Mouse (Mus musculus) myocyte (in vitro differentiated cells): ENCODE data around the gene Cd19. TPM values are rescaled to one million over a fixed set of nuclear protein-coding genes. Genes with fewer than 3 reads are reported as not detected.

Experiments
- H3K27me3 ChIP-seq: one replicate; pipeline ENCODE4 v1.6.1; 2011; ENCODE audit not compliant: control insufficient read depth, insufficient read depth, insufficient read length
- H3K36me3 ChIP-seq: one replicate; pipeline ENCODE4 v1.6.1; 2011; ENCODE audit not compliant: control insufficient read depth, insufficient read depth
- H3K4me2 ChIP-seq: one replicate; pipeline ENCODE4 v1.6.1; 2011; ENCODE audit warnings: low read depth, control low read depth
- H3K4me3 ChIP-seq: one replicate; pipeline ENCODE4 v1.5.1; 2011; ENCODE audit warnings: mild to moderate bottlenecking, control low read depth, moderate library complexity
- H3K79me2 ChIP-seq: one replicate; pipeline ENCODE4 v1.6.1; 2011; ENCODE audit not compliant: control insufficient read depth, insufficient read depth
- H3ac ChIP-seq: one replicate; pipeline ENCODE4 v1.6.1; 2011; ENCODE audit not compliant: control insufficient read depth, insufficient read length
- CEBPB ChIP-seq: IDR thresholded peaks from 2 replicates; pipeline ENCODE4 v1.6.1; 2011; ENCODE audit warnings: mild to moderate bottlenecking, moderate library complexity; ENCODE audit not compliant: poor library complexity, insufficient read depth, severe bottlenecking
- E2F4 ChIP-seq: IDR thresholded peaks from one replicate; pipeline ENCODE4 v1.6.1; 2011; ENCODE audit warnings: mild to moderate bottlenecking, control low read depth, moderate library complexity; ENCODE audit not compliant: insufficient read depth
- MAX ChIP-seq: IDR thresholded peaks from one replicate; pipeline ENCODE4 v1.6.1; 2011; ENCODE audit warnings: low read depth, mild to moderate bottlenecking, control low read depth
- MYOD1 ChIP-seq, 3 experiments: IDR thresholded peaks; one replicate each; pipeline ENCODE4 v1.6.1; 2011; ENCODE audit warnings: control low read depth in 2 of 3, low read depth in 2 of 3, mild to moderate bottlenecking in 2 of 3, moderate library complexity in 1 of 3; ENCODE audit not compliant: insufficient read length in 2 of 3, control insufficient read depth in 1 of 3
- MYOG ChIP-seq, 3 experiments: IDR thresholded peaks; one replicate each; pipeline ENCODE4 v1.6.1; 2011; ENCODE audit warnings: control low read depth in 2 of 3, low read depth in 2 of 3, mild to moderate bottlenecking in 2 of 3; ENCODE audit not compliant: insufficient read length in 2 of 3, control insufficient read depth in 1 of 3, insufficient read depth in 1 of 3
- POLR2A ChIP-seq: IDR thresholded peaks from one replicate; pipeline ENCODE4 v1.6.1; 2011; ENCODE audit warnings: low read depth, mild to moderate bottlenecking, control low read depth, moderate library complexity; ENCODE audit not compliant: insufficient read length
- POLR2AphosphoS2 ChIP-seq: IDR thresholded peaks from one replicate; pipeline ENCODE4 v1.6.1; 2011; ENCODE audit warnings: low read depth, control low read depth; ENCODE audit not compliant: insufficient read length
- REST ChIP-seq: IDR thresholded peaks from one replicate; pipeline ENCODE4 v1.6.1; 2011; ENCODE audit warnings: mild to moderate bottlenecking, control low read depth, moderate library complexity; ENCODE audit not compliant: insufficient read depth, insufficient read length
- SRF ChIP-seq: IDR thresholded peaks from one replicate; pipeline ENCODE4 v1.6.1; 2011; ENCODE audit warnings: low read depth; ENCODE audit not compliant: control insufficient read depth, insufficient read length
- TCF12 ChIP-seq: IDR thresholded peaks from one replicate; pipeline ENCODE4 v1.6.1; 2011; ENCODE audit warnings: mild to moderate bottlenecking, control low read depth; ENCODE audit not compliant: poor library complexity, insufficient read depth, severe bottlenecking
- TCF3 ChIP-seq: IDR thresholded peaks from one replicate; pipeline ENCODE4 v1.6.1; 2011; ENCODE audit warnings: low read depth, control low read depth; ENCODE audit not compliant: insufficient read length
- USF1 ChIP-seq: IDR thresholded peaks from one replicate; pipeline ENCODE4 v1.6.1; 2011; ENCODE audit warnings: low read depth, mild to moderate bottlenecking, control low read depth, moderate library complexity
- polyA plus RNA-seq: library from polyadenylated mRNA; unstranded; fragments of >200 nt; fragmentation: generic; extraction: Trizol; gene quantifications from one replicate; pipeline ENCODE4 v1.2.1, GENCODE M21; 2012; ENCODE audit warnings: missing spikeins

Gene Cd19
- polyA plus RNA-seq, 1 experiment = 0.01 TPM

DNA sequence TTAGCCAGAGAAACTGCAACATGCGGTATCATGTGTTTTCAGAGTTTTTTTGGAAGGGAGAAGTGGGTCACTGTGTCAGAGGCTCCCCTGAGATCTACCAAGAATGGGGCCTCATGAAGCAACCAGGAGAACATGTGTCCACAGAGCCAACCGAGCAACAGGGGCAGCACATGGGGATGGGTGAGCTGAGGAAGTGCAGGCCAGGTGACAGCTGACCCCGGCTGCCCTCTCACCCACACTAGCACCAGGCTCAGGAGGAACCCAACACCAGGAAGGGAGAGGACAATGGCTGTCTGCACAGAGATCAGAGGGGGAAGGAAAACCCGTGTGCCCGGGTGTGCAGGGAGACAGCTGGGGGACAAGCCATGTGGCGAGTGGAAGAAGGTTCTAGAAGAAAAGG, 40.2 kb downstream of the Cd19 start:
- Histone ChIP-seq H3K79me2 (peaks cover 9% of the 10 kb centered on the region), H3K36me3 (no peaks in the 10 kb centered on the region), H3ac (no peak overlapping the region), H3K4me3 (no peak overlapping the region), H3K27me3 (no peaks in the 10 kb centered on the region), H3K4me2 (no peak overlapping the region)
- no peak for TF ChIP-seq CEBPB
- no peak for TF ChIP-seq MYOD1 (IDR thresholded peaks at IDR 0.05; ENCODE audit: control insufficient read depth in 1 of 3, insufficient read length in 2 of 3, low read depth in 2 of 3)
- TF ChIP-seq TCF3 = no peak
- TF ChIP-seq E2F4 = no peak
- TF ChIP-seq POLR2A = no peak
- no peak for TF ChIP-seq USF1
- TF ChIP-seq SRF = no peak
- TF ChIP-seq MAX = no peak
- no peak for TF ChIP-seq MYOG (IDR thresholded peaks at IDR 0.05; ENCODE audit: control insufficient read depth in 1 of 3, insufficient read depth in 1 of 3, insufficient read length in 2 of 3, low read depth in 2 of 3)
- TF ChIP-seq REST = no peak
- no peak for TF ChIP-seq POLR2AphosphoS2
- no peak for TF ChIP-seq TCF12

DNA sequence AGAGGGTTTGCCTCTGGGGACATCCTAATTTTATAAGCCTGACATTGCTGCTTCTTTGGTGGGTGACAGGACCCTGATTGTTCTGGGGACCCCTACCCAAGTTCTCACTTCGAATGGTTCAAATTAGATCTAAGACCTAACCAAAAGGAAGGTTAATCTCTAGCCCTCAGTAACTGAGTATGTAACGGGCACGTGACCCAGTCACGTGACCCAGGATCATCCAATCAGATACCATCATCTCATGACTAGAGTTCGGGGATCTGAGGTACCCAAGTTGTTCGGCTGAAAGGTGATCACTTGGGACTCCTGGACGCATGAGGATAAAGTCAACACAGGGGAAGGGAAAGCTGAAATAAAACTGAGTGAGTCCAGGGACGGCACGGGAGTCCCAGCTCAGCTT, 41.7 kb downstream of the Cd19 start:
- TF ChIP-seq USF1 (peak; percentile 33), E2F4 (no peak)
- no peaks in the 10 kb centered on the region for H3K27me3 ChIP-seq
- no peak overlapping the region for H3ac ChIP-seq
- no peak overlapping the region for H3K4me3 ChIP-seq
- no peak overlapping the region for H3K4me2 ChIP-seq
- H3K36me3 ChIP-seq = no peaks in the 10 kb centered on the region
- peaks cover 9% of the 10 kb centered on the region for H3K79me2 ChIP-seq

DNA sequence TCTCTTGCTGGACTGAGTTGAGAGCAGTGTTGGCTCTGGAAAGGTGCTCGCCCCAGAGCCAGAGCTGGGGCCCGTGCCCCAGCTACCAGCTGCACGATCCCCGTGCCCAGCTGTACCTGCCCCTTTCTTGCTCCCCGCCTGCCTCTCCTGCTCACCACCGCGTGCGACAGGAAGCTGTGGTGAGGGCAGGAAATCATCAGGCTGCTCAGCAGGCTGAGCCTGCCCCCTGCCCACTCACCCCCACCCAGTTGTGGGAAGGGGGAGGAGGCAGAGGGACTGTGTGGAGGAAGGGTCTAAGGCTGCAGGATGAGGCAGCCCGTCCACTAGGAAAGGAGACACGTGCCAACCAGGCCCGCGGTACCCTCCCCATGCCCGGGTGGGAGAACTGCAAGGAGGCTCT, 45.3 kb downstream of the Cd19 start, which contains the start of gene Lat:
TSS of gene Lat (minus strand) at position 178 of the 400 bp plus-strand sequence.
- Histone ChIP-seq H3ac (no peak within 1 kb of the TSS), H3K79me2 (no peaks in the 10 kb centered on the region), H3K27me3 (no peaks in the 10 kb centered on the region), H3K4me2 (no peak within 1 kb of the TSS), H3K4me3 (no peak within 1 kb of the TSS), H3K36me3 (no peaks in the 10 kb centered on the region)
- TF ChIP-seq POLR2A (no peak), MAX (no peak), MYOG (IDR thresholded peaks at IDR 0.05; ENCODE audit: control insufficient read depth in 1 of 3, insufficient read depth in 1 of 3, insufficient read length in 2 of 3, low read depth in 2 of 3) (no peak), USF1 (no peak), POLR2AphosphoS2 (no peak), CEBPB (no peak), E2F4 (no peak)

DNA sequence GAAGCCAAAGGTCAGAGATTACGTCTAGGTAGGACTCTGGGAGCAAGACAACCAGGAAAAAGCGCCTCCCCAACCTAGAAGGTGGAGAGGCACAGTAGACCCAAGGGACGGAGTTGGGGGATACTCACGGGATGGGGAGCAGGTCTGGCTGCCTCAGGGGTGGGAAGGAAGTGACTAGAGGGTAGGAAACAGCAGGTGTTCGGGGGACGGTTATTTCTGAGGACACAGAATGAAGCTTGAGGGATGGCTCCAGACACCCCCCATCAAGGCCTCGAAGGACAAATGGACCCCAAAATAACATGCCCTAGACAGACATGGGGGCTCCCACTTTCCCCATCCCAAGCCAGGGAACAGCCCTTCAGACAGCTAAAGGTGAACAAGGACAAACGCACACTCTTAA, 46.3 kb downstream of the Cd19 start:
- H3K27me3 ChIP-seq = no peaks in the 10 kb centered on the region
- H3K4me2 ChIP-seq = no peak overlapping the region
- TF ChIP-seq E2F4 = no peak
- no peak for TF ChIP-seq POLR2AphosphoS2
- no peak for TF ChIP-seq MAX
- no peak for TF ChIP-seq MYOG (IDR thresholded peaks at IDR 0.05; ENCODE audit: control insufficient read depth in 1 of 3, insufficient read depth in 1 of 3, insufficient read length in 2 of 3, low read depth in 2 of 3)
- no peak for TF ChIP-seq POLR2A
- TF ChIP-seq SRF = no peak
- TF ChIP-seq REST = no peak
- no peak overlapping the region for H3K4me3 ChIP-seq
- no peak overlapping the region for H3ac ChIP-seq
- no peaks in the 10 kb centered on the region for H3K36me3 ChIP-seq
- H3K79me2 ChIP-seq = no peaks in the 10 kb centered on the region

DNA sequence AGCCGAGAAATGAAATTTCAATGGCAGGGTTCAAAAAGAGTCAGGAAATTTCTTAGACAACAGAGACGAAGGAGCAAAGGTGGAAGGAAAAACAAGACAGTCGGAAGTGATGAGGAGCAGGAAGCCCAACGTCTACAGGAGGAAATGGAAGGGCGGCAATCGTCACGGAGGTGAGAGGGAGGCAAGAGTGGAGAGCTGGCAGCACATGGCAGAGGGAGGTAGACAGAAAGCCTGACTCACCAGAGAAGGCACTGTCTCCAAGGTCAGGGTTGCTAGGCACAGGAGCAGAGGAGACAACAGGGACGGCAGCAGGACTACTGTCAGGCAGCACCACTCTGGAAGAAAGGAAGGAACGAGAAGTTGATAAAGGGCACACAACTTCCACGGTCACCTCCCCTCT, 47.1 kb downstream of the Cd19 start:
- Histone ChIP-seq H3ac (no peak overlapping the region), H3K4me2 (no peak overlapping the region), H3K36me3 (no peaks in the 10 kb centered on the region), H3K79me2 (no peaks in the 10 kb centered on the region), H3K4me3 (no peak overlapping the region), H3K27me3 (no peaks in the 10 kb centered on the region)
- no peak for TF ChIP-seq TCF12

DNA sequence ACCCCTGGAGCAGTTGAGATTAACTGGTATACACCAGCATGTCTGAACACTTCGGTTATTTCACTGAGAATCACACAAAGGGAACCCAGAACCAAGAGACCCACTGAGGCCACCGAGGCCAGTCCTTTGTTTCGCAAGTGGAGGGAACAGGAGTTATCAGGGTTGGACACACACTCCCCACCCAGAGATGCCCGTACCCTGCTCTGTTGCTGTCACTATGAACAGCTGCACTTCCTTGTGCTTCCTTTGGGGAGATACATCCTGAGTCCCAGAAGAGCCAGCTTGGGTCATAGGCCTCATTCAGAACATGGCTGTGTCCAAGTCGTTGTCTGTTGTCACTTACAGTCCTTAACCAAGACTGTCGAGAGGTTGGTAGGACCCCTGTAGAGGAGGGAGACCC, 51.7 kb downstream of the Cd19 start:
- no peak overlapping the region for H3K4me3 ChIP-seq
- no peaks in the 10 kb centered on the region for H3K27me3 ChIP-seq
- no peak overlapping the region for H3ac ChIP-seq
- no peaks in the 10 kb centered on the region for H3K79me2 ChIP-seq
- no peaks in the 10 kb centered on the region for H3K36me3 ChIP-seq
- TF ChIP-seq MYOD1 (IDR thresholded peaks at IDR 0.05; ENCODE audit: control insufficient read depth in 1 of 3, insufficient read length in 2 of 3, low read depth in 2 of 3) (no peak), MYOG (IDR thresholded peaks at IDR 0.05; ENCODE audit: control insufficient read depth in 1 of 3, insufficient read depth in 1 of 3, insufficient read length in 2 of 3, low read depth in 2 of 3) (no peak), REST (no peak), E2F4 (no peak), POLR2AphosphoS2 (no peak), USF1 (no peak), TCF12 (no peak), CEBPB (no peak), MAX (no peak), TCF3 (no peak), POLR2A (no peak), SRF (no peak)
- H3K4me2 ChIP-seq = no peak overlapping the region
